Mouse (Mus musculus): ENCODE measurements around the gene Mks1. TPM values are rescaled to one million over a fixed set of nuclear protein-coding genes. Genes with fewer than 3 reads are reported as not detected.

Gene Mks1
- polyA plus RNA-seq, 1 experiment from 2014 or later = 16.2 TPM

DNA sequence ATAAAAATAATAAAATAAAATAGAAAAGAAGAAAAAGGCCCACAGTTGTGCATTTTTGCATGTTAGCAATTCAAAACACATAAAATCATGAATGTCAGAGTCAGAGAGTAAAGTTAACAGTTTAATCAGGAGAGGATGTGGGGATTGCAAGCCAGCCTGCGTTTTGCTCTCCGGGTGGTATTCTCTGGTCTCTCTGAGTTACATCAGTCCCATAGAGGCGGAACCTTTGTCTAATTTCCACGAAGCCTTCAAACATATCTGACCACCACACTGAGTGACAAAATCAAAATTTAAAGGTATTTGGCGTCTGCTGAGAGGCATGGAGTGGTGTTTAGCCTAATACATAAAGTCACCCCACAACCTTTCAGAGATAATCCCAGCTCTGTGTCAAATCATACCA lies 31.8 kb downstream of the Mks1 start:
- Histone ChIP-seq H3K27ac (ENCODE audit: low read depth, low read length) (no peak overlapping the region), H3K4me2 (replicated peaks; ENCODE audit: low read depth, low read length) (no peak overlapping the region), H3K9me3 (ENCODE audit: control insufficient read depth, low read length) (no peaks in the 10 kb centered on the region), H3K4me1 (replicated peaks; ENCODE audit: control insufficient read depth, insufficient read depth, low read length) (no peaks in the 10 kb centered on the region), H3K36me3 (ENCODE audit: control insufficient read depth, insufficient read depth, low read length) (no peaks in the 10 kb centered on the region), H3K4me3 (ENCODE audit: low read depth, low read length) (no peak overlapping the region), H3K27me3 (ENCODE audit: control insufficient read depth, insufficient read depth, low read length) (no peaks in the 10 kb centered on the region), H3K9ac (ENCODE audit: low read depth, low read length) (no peak overlapping the region)
- DNase-seq (ENCODE audit: low spot score) = no peak
- 85% methylated on average over 5 of the region's 5 CpGs for WGBS
- no peak for ATAC-seq (ENCODE audit: low FRiP score)

DNA sequence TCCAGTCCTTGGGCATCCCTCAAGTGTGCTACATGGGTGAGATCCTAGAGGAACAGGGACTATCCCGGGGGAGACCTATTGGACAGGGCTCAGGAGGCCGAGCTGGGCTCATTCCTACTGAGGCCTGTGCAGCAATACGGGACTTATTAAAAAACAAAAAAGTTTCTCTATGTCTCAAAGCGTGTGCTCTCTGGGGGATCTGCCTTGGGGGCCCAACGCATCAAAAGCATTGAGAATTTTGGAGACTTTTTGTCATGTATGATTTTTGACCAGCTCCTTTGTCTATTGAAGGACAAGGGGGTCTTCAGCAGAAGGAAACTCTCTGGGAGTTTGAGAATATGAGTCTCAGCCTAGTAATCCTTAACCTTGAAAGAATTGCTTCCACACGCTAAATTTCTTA lies 39.2 kb downstream of the Mks1 start, which contains the start of gene Olfr462:
Olfr462 (minus strand) TSS at position 101 of the 400 bp plus-strand sequence.
- no peaks in the 10 kb centered on the region for H3K9me3 ChIP-seq (ENCODE audit: control insufficient read depth, low read length)
- H3K27me3 ChIP-seq (ENCODE audit: control insufficient read depth, insufficient read depth, low read length) = no peaks in the 10 kb centered on the region
- no peak within 1 kb of the TSS for H3K27ac ChIP-seq (ENCODE audit: low read depth, low read length)
- DNase-seq (ENCODE audit: low spot score) = no peak
- H3K4me2 ChIP-seq (replicated peaks; ENCODE audit: low read depth, low read length) = no peak within 1 kb of the TSS
- WGBS = 86% methylated on average over 6 of the region's 6 CpGs
- no peaks in the 10 kb centered on the region for H3K4me1 ChIP-seq (replicated peaks; ENCODE audit: control insufficient read depth, insufficient read depth, low read length)
- ATAC-seq (ENCODE audit: low FRiP score) = no peak
- H3K36me3 ChIP-seq (ENCODE audit: control insufficient read depth, insufficient read depth, low read length) = no peaks in the 10 kb centered on the region
- no peak within 1 kb of the TSS for H3K4me3 ChIP-seq (ENCODE audit: low read depth, low read length)
- H3K9ac ChIP-seq (ENCODE audit: low read depth, low read length) = no peak within 1 kb of the TSS

DNA sequence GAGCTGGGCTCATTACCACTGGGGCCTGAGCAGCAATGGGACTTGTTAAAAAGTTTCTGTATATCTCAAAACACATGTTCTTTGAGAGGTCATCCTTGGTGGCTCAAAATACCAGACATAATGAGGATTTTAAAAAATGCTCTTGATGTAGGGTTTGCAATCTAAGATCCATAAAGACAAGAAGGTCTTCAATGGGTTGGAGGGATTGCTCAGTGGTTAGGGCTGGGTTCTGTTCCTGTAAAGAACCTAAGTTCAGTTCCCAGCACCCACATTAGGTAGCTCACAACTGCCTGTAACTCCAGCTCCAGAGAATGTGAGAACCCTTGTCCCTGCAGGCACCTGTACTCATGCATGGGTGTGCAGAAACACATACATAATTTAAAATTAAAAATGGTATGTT lies 44.3 kb downstream of the Mks1 start, which contains the start of gene Olfr463:
Olfr463 (minus strand) TSS at position 101 of the 400 bp plus-strand sequence.
- Histone ChIP-seq H3K27ac (ENCODE audit: low read depth, low read length) (no peak within 1 kb of the TSS), H3K9ac (ENCODE audit: low read depth, low read length) (no peak within 1 kb of the TSS), H3K9me3 (ENCODE audit: control insufficient read depth, low read length) (no peaks in the 10 kb centered on the region), H3K4me1 (replicated peaks; ENCODE audit: control insufficient read depth, insufficient read depth, low read length) (no peaks in the 10 kb centered on the region), H3K4me3 (ENCODE audit: low read depth, low read length) (no peak within 1 kb of the TSS), H3K36me3 (ENCODE audit: control insufficient read depth, insufficient read depth, low read length) (no peaks in the 10 kb centered on the region), H3K4me2 (replicated peaks; ENCODE audit: low read depth, low read length) (no peak within 1 kb of the TSS), H3K27me3 (ENCODE audit: control insufficient read depth, insufficient read depth, low read length) (no peaks in the 10 kb centered on the region)
- DNase-seq (ENCODE audit: low spot score) (no peak), ATAC-seq (ENCODE audit: low FRiP score) (no peak)

DNA sequence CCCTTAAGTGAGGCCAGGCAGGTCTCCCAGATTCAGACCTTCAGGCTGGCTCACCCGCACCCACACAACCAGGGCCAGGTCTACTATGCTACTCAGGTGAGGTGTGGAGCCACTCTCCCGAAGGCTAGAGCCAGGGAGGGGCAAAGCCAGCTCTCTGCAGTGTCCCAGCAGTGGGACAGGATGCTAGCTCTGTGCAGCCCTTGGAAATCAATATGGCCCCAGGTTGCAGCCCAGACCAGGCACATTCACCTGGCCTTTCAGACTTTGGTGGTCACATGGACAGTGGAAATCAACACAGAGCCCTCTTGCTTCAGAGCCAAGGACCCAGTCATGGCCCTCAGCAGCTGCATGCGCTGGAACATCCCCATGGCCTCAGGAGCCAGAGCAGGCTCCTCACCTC lies 51.3 kb downstream of the Mks1 start:
- Histone ChIP-seq H3K4me2 (replicated peaks; ENCODE audit: low read depth, low read length) (no peak overlapping the region), H3K9me3 (ENCODE audit: control insufficient read depth, low read length) (no peaks in the 10 kb centered on the region), H3K4me3 (ENCODE audit: low read depth, low read length) (no peak overlapping the region), H3K27me3 (ENCODE audit: control insufficient read depth, insufficient read depth, low read length) (no peaks in the 10 kb centered on the region), H3K4me1 (replicated peaks; ENCODE audit: control insufficient read depth, insufficient read depth, low read length) (no peaks in the 10 kb centered on the region), H3K36me3 (ENCODE audit: control insufficient read depth, insufficient read depth, low read length) (no peaks in the 10 kb centered on the region), H3K9ac (ENCODE audit: low read depth, low read length) (no peak overlapping the region), H3K27ac (ENCODE audit: low read depth, low read length) (no peak overlapping the region)
- WGBS = 74% methylated on average over 3 of the region's 3 CpGs
- DNase-seq (ENCODE audit: low spot score) = no peak
- ATAC-seq (ENCODE audit: low FRiP score) = no peak

Other genes starting within 250 kb of the Mks1 start
- 0.14 and 0.39 TPM in 2 replicates for gene Hsf5, start 236.1 kb upstream of the Mks1 start, polyA plus RNA-seq (2014; fragmentation: Nextera tagmentation; extraction: Ambion mirVana)
- gene Rnf43, start 190.5 kb upstream of the Mks1 start, polyA plus RNA-seq (2014; fragmentation: Nextera tagmentation; extraction: Ambion mirVana) = 1.1 and 1.5 TPM in 2 replicates
- 162 and 169 TPM in 2 replicates for gene Supt4a, start 115.7 kb upstream of the Mks1 start, polyA plus RNA-seq (2014; fragmentation: Nextera tagmentation; extraction: Ambion mirVana)
- 6.4 and 10.0 TPM in 2 replicates for gene Tspoap1, start 92.7 kb upstream of the Mks1 start, polyA plus RNA-seq (2014; fragmentation: Nextera tagmentation; extraction: Ambion mirVana)
- 2.8 and 5.3 TPM in 2 replicates for gene Mpo, start 59.6 kb upstream of the Mks1 start, polyA plus RNA-seq (2014; fragmentation: Nextera tagmentation; extraction: Ambion mirVana)
- gene Lpo, start 24.9 kb upstream of the Mks1 start, polyA plus RNA-seq (2014; fragmentation: Nextera tagmentation; extraction: Ambion mirVana) = 0.70 and 0.73 TPM in 2 replicates
- 0.07 TPM in 1 of 2 replicates, not detected in the other for gene Epx, start 22.3 kb downstream of the Mks1 start, polyA plus RNA-seq (2014; fragmentation: Nextera tagmentation; extraction: Ambion mirVana)
- gene Olfr462, start 39.1 kb downstream of the Mks1 start, polyA plus RNA-seq (2014; fragmentation: Nextera tagmentation; extraction: Ambion mirVana) = not detected in 2 replicates
- gene Olfr463, start 44.2 kb downstream of the Mks1 start, polyA plus RNA-seq (2014; fragmentation: Nextera tagmentation; extraction: Ambion mirVana) = not detected in 2 replicates
- not detected in 2 replicates for gene Olfr464, start 67.8 kb downstream of the Mks1 start, polyA plus RNA-seq (2014; fragmentation: Nextera tagmentation; extraction: Ambion mirVana)
- gene Dynll2, start 134.3 kb downstream of the Mks1 start, polyA plus RNA-seq (2014; fragmentation: Nextera tagmentation; extraction: Ambion mirVana) = 25.4 and 26.1 TPM in 2 replicates
- 493 and 503 TPM in 2 replicates for gene Srsf1, start 194.2 kb downstream of the Mks1 start, polyA plus RNA-seq (2014; fragmentation: Nextera tagmentation; extraction: Ambion mirVana)
- gene Vezf1, start 215.1 kb downstream of the Mks1 start, polyA plus RNA-seq (2014; fragmentation: Nextera tagmentation; extraction: Ambion mirVana) = 77.7 and 80.7 TPM in 2 replicates
- gene Cuedc1, start 244.8 kb downstream of the Mks1 start, polyA plus RNA-seq (2014; fragmentation: Nextera tagmentation; extraction: Ambion mirVana) = 17.6 TPM in 2 replicates